Mouse (Mus musculus): ENCODE data around the gene Gstt4. TPM values are rescaled to one million over a fixed set of nuclear protein-coding genes. Genes with fewer than 3 reads are reported as not detected.
"Not testable (repeated sequence)": the region's sequence is repeated elsewhere in the genome, so short reads cannot be mapped to it uniquely, and the experiment has no call there.

The Gstt4 gene
- polyA plus RNA-seq, 1 experiment from 2014 or later = not detected

- H3K4me1 ChIP-seq (ENCODE audit: control insufficient read depth, insufficient read depth, low read length) = no peaks in the 10 kb centered on the region
- H3K4me3 ChIP-seq (ENCODE audit: low read depth, low read length) = no peak overlapping the region
- no peak overlapping the region for H3K9ac ChIP-seq (ENCODE audit: low read depth, low read length)
- no peaks in the 10 kb centered on the region for H3K36me3 ChIP-seq (ENCODE audit: control insufficient read depth, insufficient read depth, low read length)
- WGBS = 34% methylated on average over 1 of the region's 1 CpGs
- H3K27me3 ChIP-seq (ENCODE audit: control insufficient read depth, insufficient read depth, low read depth, low read length) = no peaks in the 10 kb centered on the region; the same call in 1 of the 2 replicates
- no peak for ATAC-seq
- H3K4me2 ChIP-seq (ENCODE audit: low read length) = no peak overlapping the region
- H3K9me3 ChIP-seq (replicated peaks; ENCODE audit: control insufficient read depth, low read length, poor library complexity, severe bottlenecking) = no peaks in the 10 kb centered on the region
- H3K27ac ChIP-seq (ENCODE audit: low read length) = no peak overlapping the region
These were observed 22.5 kb upstream of the Gstt4 start for GRCm38 (mm10) chr10:75844800-75845199.

- not testable (repeated sequence) for H3K4me1 ChIP-seq (ENCODE audit: control insufficient read depth, insufficient read depth, low read length); H3K9me3 ChIP-seq (replicated peaks; ENCODE audit: control insufficient read depth, low read length, poor library complexity, severe bottlenecking); H3K27ac ChIP-seq (ENCODE audit: low read length); H3K36me3 ChIP-seq (ENCODE audit: control insufficient read depth, insufficient read depth, low read length); H3K9ac ChIP-seq (ENCODE audit: low read depth, low read length); H3K27me3 ChIP-seq (ENCODE audit: control insufficient read depth, insufficient read depth, low read depth, low read length); H3K4me3 ChIP-seq (ENCODE audit: low read depth, low read length); ATAC-seq; H3K4me2 ChIP-seq (ENCODE audit: low read length)
- WGBS = 83% methylated on average over 6 of the region's 6 CpGs
These were observed 21.6 kb upstream of the Gstt4 start for GRCm38 (mm10) chr10:75843898-75844297.

- Histone ChIP-seq H3K4me1 (ENCODE audit: control insufficient read depth, insufficient read depth, low read length) (peaks cover 17% of the 10 kb centered on the region), H3K4me2 (ENCODE audit: low read length) (no peak overlapping the region), H3K27me3 (ENCODE audit: control insufficient read depth, insufficient read depth, low read depth, low read length) (peaks cover 6% of the 10 kb centered on the region; the same call in 1 of the 2 replicates), H3K4me3 (ENCODE audit: low read depth, low read length) (no peak overlapping the region), H3K9ac (ENCODE audit: low read depth, low read length) (no peak overlapping the region), H3K36me3 (ENCODE audit: control insufficient read depth, insufficient read depth, low read length) (no peaks in the 10 kb centered on the region), H3K27ac (ENCODE audit: low read length) (no peak overlapping the region), H3K9me3 (replicated peaks; ENCODE audit: control insufficient read depth, low read length, poor library complexity, severe bottlenecking) (no peaks in the 10 kb centered on the region)
- no peak for ATAC-seq
- WGBS = 80% methylated on average over 10 of the region's 10 CpGs
These were observed 16.7 kb upstream of the Gstt4 start for GRCm38 (mm10) chr10:75839092-75839491.

- peak within 1 kb of the TSS; percentile 84 for H3K27ac ChIP-seq (ENCODE audit: low read length)
- WGBS = under 1% methylated on average over 21 of the region's 21 CpGs
- peaks cover 10% of the 10 kb centered on the region for H3K27me3 ChIP-seq (ENCODE audit: control insufficient read depth, insufficient read depth, low read depth, low read length)
These were observed 15.0 kb upstream of the Gstt4 start, which contains the start of gene Gstt2 for GRCm38 (mm10) chr10:75837248-75837759. TSS of gene Gstt2 (minus strand) at chr10:75837424.

DNA sequence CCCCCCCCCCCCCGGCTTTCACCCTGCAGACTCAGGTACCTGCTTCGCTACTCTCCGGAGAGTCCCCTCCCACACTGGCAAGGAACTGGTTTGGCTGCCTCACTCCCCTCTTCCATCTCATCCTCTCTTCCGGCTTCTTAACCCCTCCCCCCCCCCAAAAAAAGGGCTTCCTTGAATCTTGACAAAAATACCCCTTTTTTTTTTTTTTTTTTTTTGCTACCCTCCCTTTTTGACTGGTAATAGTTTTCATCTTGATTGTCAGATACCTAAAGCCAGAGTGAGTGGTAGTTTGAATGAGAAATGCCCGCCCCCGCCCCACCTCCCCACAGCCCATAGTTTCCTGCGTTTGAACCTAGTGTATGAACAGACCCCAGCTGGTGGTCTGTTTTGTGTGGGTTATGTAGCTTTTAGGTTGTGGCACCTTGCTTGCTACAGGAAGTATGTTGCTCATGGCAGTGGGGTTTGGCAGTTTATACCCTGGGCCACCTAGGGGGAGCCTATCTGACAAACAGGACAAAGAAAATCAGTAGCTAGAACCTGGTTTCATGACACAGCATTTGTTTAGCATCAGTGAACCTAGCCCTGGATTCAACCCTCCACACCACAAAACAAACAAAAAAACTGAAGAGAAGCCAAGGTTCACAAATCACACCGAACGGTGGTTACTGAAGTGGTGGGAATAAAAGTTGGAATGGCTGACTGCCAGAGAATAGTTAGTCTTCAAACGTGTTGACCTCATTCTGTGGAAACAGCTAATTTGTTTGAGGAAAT, 13.6 kb upstream of the Gstt4 start:
- WGBS = 19% methylated on average over 9 of the region's 10 CpGs

More at GRCm38 (mm10) chr10:75837248-75837759, 15.0 kb upstream of the Gstt4 start, which contains the start of gene Gstt2:
- peak; percentile 89 for ATAC-seq
- Histone ChIP-seq H3K36me3 (ENCODE audit: control insufficient read depth, insufficient read depth, low read length) (no peaks in the 10 kb centered on the region), H3K4me2 (ENCODE audit: low read length) (peak within 1 kb of the TSS; percentile 63), H3K9ac (ENCODE audit: low read depth, low read length) (peak within 1 kb of the TSS; percentile 64), H3K4me1 (ENCODE audit: control insufficient read depth, insufficient read depth, low read length) (peaks cover 17% of the 10 kb centered on the region), H3K4me3 (ENCODE audit: low read depth, low read length) (peak within 1 kb of the TSS; percentile 49), H3K9me3 (replicated peaks; ENCODE audit: control insufficient read depth, low read length, poor library complexity, severe bottlenecking) (no peaks in the 10 kb centered on the region)

DNA sequence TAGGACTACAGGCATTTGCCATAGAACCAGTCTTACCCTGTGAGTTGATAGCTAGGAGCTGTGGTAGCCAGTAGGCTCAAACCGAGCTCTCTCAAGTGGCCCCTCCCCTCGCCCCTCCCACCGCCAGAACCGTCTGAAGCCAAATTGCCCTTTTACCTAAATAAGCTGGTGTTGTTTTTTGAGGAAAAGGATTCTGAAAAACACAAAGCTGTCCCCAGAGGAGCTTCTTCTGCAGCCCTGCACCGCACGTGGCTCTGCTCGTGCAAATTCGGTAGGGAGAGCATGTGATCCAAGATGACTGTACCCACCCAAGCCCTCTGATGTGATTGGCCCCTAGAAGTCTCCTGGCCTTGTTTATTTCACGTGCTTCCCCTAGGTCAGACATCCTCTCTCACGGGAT, 13.0 kb upstream of the Gstt4 start:
- 2% methylated on average over 10 of the region's 10 CpGs for WGBS
- Histone ChIP-seq H3K9ac (ENCODE audit: low read depth, low read length) (peak overlapping the region; percentile 44; the same call in 1 of the 2 replicates), H3K36me3 (ENCODE audit: control insufficient read depth, insufficient read depth, low read length) (no peaks in the 10 kb centered on the region), H3K4me1 (ENCODE audit: control insufficient read depth, insufficient read depth, low read length) (peaks cover 17% of the 10 kb centered on the region), H3K27me3 (ENCODE audit: control insufficient read depth, insufficient read depth, low read depth, low read length) (peaks cover 10% of the 10 kb centered on the region), H3K9me3 (replicated peaks; ENCODE audit: control insufficient read depth, low read length, poor library complexity, severe bottlenecking) (no peaks in the 10 kb centered on the region), H3K27ac (ENCODE audit: low read length) (no peak overlapping the region), H3K4me3 (ENCODE audit: low read depth, low read length) (peak overlapping the region; percentile 22), H3K4me2 (ENCODE audit: low read length) (peak overlapping the region; percentile 62)
- ATAC-seq = no peak

More for the DNA sequence above, 13.6 kb upstream of the Gstt4 start:
- ATAC-seq = no peak
- H3K36me3 ChIP-seq (ENCODE audit: control insufficient read depth, insufficient read depth, low read length) = no peaks in the 10 kb centered on the region
- no peak overlapping the region for H3K9ac ChIP-seq (ENCODE audit: low read depth, low read length)
- H3K4me2 ChIP-seq (ENCODE audit: low read length) = peak overlapping the region; percentile 62
- peaks cover 17% of the 10 kb centered on the region for H3K4me1 ChIP-seq (ENCODE audit: control insufficient read depth, insufficient read depth, low read length)
- peak overlapping the region; percentile 22; the same call in 1 of the 2 replicates for H3K4me3 ChIP-seq (ENCODE audit: low read depth, low read length)
- H3K27ac ChIP-seq (ENCODE audit: low read length) = no peak overlapping the region
- H3K9me3 ChIP-seq (replicated peaks; ENCODE audit: control insufficient read depth, low read length, poor library complexity, severe bottlenecking) = no peaks in the 10 kb centered on the region
- peaks cover 10% of the 10 kb centered on the region for H3K27me3 ChIP-seq (ENCODE audit: control insufficient read depth, insufficient read depth, low read depth, low read length)

- H3K9ac ChIP-seq (ENCODE audit: low read depth, low read length) = peak overlapping the region; percentile 61
- H3K27ac ChIP-seq (ENCODE audit: low read length) = no peak overlapping the region
- peaks cover 17% of the 10 kb centered on the region for H3K4me1 ChIP-seq (ENCODE audit: control insufficient read depth, insufficient read depth, low read length)
- no peaks in the 10 kb centered on the region for H3K9me3 ChIP-seq (replicated peaks; ENCODE audit: control insufficient read depth, low read length, poor library complexity, severe bottlenecking)
- no peaks in the 10 kb centered on the region for H3K36me3 ChIP-seq (ENCODE audit: control insufficient read depth, insufficient read depth, low read length)
- peak overlapping the region; percentile 38 for H3K4me3 ChIP-seq (ENCODE audit: low read depth, low read length)
- H3K4me2 ChIP-seq (ENCODE audit: low read length) = peak overlapping the region; percentile 62
- no peak for ATAC-seq
- H3K27me3 ChIP-seq (ENCODE audit: control insufficient read depth, insufficient read depth, low read depth, low read length) = peaks cover 10% of the 10 kb centered on the region
- WGBS = 11% methylated on average over 9 of the region's 9 CpGs
These were observed 12.4 kb upstream of the Gstt4 start for GRCm38 (mm10) chr10:75834721-75835120.

GRCm38 (mm10) chr10:75834250-75834649, 11.9 kb upstream of the Gstt4 start:
- Histone ChIP-seq H3K9me3 (replicated peaks; ENCODE audit: control insufficient read depth, low read length, poor library complexity, severe bottlenecking) (no peaks in the 10 kb centered on the region), H3K4me1 (ENCODE audit: control insufficient read depth, insufficient read depth, low read length) (peaks cover 17% of the 10 kb centered on the region), H3K9ac (ENCODE audit: low read depth, low read length) (peak overlapping the region; percentile 61), H3K36me3 (ENCODE audit: control insufficient read depth, insufficient read depth, low read length) (no peaks in the 10 kb centered on the region), H3K4me3 (ENCODE audit: low read depth, low read length) (peak overlapping the region; percentile 38), H3K27me3 (ENCODE audit: control insufficient read depth, insufficient read depth, low read depth, low read length) (peaks cover 10% of the 10 kb centered on the region), H3K27ac (ENCODE audit: low read length) (no peak overlapping the region), H3K4me2 (ENCODE audit: low read length) (peak overlapping the region; percentile 62)
- ATAC-seq = no peak
- 2% methylated on average over 21 of the region's 21 CpGs for WGBS

GRCm38 (mm10) chr10:75833456-75834080, 11.2 kb upstream of the Gstt4 start:
- peak overlapping the region; percentile 62 for H3K4me2 ChIP-seq (ENCODE audit: low read length)
- no peaks in the 10 kb centered on the region for H3K9me3 ChIP-seq (replicated peaks; ENCODE audit: control insufficient read depth, low read length, poor library complexity, severe bottlenecking)
- H3K4me3 ChIP-seq (ENCODE audit: low read depth, low read length) = peak overlapping the region; percentile 38
- H3K36me3 ChIP-seq (ENCODE audit: control insufficient read depth, insufficient read depth, low read length) = no peaks in the 10 kb centered on the region
- peaks cover 10% of the 10 kb centered on the region for H3K27me3 ChIP-seq (ENCODE audit: control insufficient read depth, insufficient read depth, low read depth, low read length)
- peak overlapping the region; percentile 61 for H3K9ac ChIP-seq (ENCODE audit: low read depth, low read length)
- 15% methylated on average over 21 of the region's 21 CpGs for WGBS
- no peak overlapping the region for H3K27ac ChIP-seq (ENCODE audit: low read length)
- no peak for ATAC-seq
- peaks cover 16% of the 10 kb centered on the region for H3K4me1 ChIP-seq (ENCODE audit: control insufficient read depth, insufficient read depth, low read length)
